Mouse (Mus musculus): Measurements from ENCODE around the gene H2-Q2.
"Not testable (repeated sequence)": the region's sequence is repeated elsewhere in the genome, so short reads cannot be mapped to it uniquely, and the experiment has no call there.

GRCm38 (mm10) chr17:35393864-35394800 lies 52.1 kb downstream of the H2-Q2 start:
- TF ChIP-seq CTCF (IDR thresholded peaks at IDR 0.05; ENCODE audit: borderline replicate concordance, insufficient read depth, low read length); POLR2A (IDR thresholded peaks at IDR 0.05; ENCODE audit: low read depth, low read length): not testable (repeated sequence)

Data from embryonic fibroblast, embryonic 13.5 days (primary cell).